Mouse (Mus musculus) neural tube, embryonic 12.5 days (tissue): ENCODE data around the gene Hist1h2bb. TPM values are rescaled to one million over a fixed set of nuclear protein-coding genes. Genes with fewer than 3 reads are reported as not detected.
A peak's percentile ranks its signal among the peaks of the same experiment; 100 is the strongest.

Source experiments
- ATAC-seq: fragments of 200-750 bp; cut with Nextera tagmentation; 2 replicates; pipeline ENCODE4 v1.8.0; 2017; ENCODE audit warnings: low read depth, mild to moderate bottlenecking, moderate TSS enrichment, moderate library complexity; ENCODE audit not compliant: low FRiP score
- H3K27ac ChIP-seq: fragments of 300-500 bp; sonication (generic); 2 replicates; pipeline ENCODE4 v1.5.1; 2016
- H3K27me3 ChIP-seq: fragments of 300-500 bp; sonication (generic); replicated peaks from 2 replicates; pipeline ENCODE4 v1.6.1; 2016; ENCODE audit warnings: mild to moderate bottlenecking
- H3K36me3 ChIP-seq: fragments of 300-500 bp; sonication (generic); 2 replicates; pipeline ENCODE4 v1.6.1; 2016; ENCODE audit warnings: mild to moderate bottlenecking
- H3K4me1 ChIP-seq: fragments of 300-500 bp; sonication (generic); 2 replicates; pipeline ENCODE4 v1.6.1; 2016
- H3K4me2 ChIP-seq: fragments of 300-500 bp; sonication (generic); replicated peaks from 2 replicates; pipeline ENCODE4 v1.6.1; 2016; ENCODE audit warnings: mild to moderate bottlenecking
- H3K4me3 ChIP-seq: fragments of 300-500 bp; sonication (generic); 2 replicates; pipeline ENCODE4 v1.5.1; 2016
- H3K9ac ChIP-seq: fragments of 300-500 bp; sonication (generic); 2 replicates; pipeline ENCODE4 v1.6.1; 2016; ENCODE audit warnings: mild to moderate bottlenecking
- H3K9me3 ChIP-seq: fragments of 300-500 bp; sonication (generic); 2 replicates; pipeline ENCODE4 v1.6.1; 2016; ENCODE audit warnings: mild to moderate bottlenecking
- WGBS: fragments of 180-500 bp; shearing (Covaris S2); methylation state at CpG from one replicate; pipeline ENCODE4 v1.1.7; 2016; 5-methylcytosine and 5-hydroxymethylcytosine counted together
- polyA plus RNA-seq: library from polyadenylated mRNA; unstranded; fragments of >200 nt; fragmentation: Nextera tagmentation; extraction: Ambion mirVana; gene quantifications from 2 replicates; pipeline ENCODE4 v1.2.1, GENCODE M21; 2016

Hist1h2bb gene
- polyA plus RNA-seq, 1 experiment from 2014 or later = 1.3 TPM

- 30% methylated on average over 8 of the region's 8 CpGs for WGBS
- Histone ChIP-seq H3K4me3 (no peak overlapping the region), H3K4me1 (no peaks in the 10 kb centered on the region), H3K27me3 (no peaks in the 10 kb centered on the region), H3K27ac (no peak overlapping the region), H3K4me2 (no peak overlapping the region), H3K9me3 (no peaks in the 10 kb centered on the region), H3K9ac (no peak overlapping the region), H3K36me3 (no peaks in the 10 kb centered on the region)
- no peak for ATAC-seq
Observed at GRCm38 (mm10) chr13:23730479-23730878, 16.1 kb upstream of the Hist1h2bb start.

GRCm38 (mm10) chr13:23732156-23732804, 14.3 kb upstream of the Hist1h2bb start:
- WGBS = 26% methylated on average over 8 of the region's 8 CpGs
- no peak for ATAC-seq

DNA sequence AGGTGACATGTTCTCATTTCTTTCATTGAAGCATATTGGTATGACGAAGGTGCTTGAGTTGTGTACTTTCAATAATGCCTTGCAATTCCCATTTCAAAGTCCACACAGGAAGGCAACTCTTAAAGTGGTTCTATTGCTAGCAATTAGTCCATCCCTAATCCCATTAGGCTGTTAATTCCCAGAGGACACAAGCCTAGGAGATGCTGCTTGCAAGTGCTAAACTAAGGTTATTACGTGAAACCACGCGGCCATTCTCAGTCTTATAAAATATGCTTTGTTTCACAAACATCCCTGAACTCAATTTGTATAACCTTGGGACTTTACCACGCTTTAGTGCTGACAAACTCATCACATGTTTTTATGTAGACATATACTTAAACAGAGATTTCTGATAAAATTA, 9.4 kb upstream of the Hist1h2bb start:
- peaks cover 10% of the 10 kb centered on the region for H3K4me1 ChIP-seq
- no peak overlapping the region for H3K27ac ChIP-seq
- no peaks in the 10 kb centered on the region for H3K9me3 ChIP-seq
- no peak overlapping the region for H3K9ac ChIP-seq
- ATAC-seq = no peak
- no peak overlapping the region for H3K4me3 ChIP-seq
- H3K36me3 ChIP-seq = no peaks in the 10 kb centered on the region
- 69% methylated on average over 5 of the region's 5 CpGs for WGBS
- no peak overlapping the region for H3K4me2 ChIP-seq
- H3K27me3 ChIP-seq = no peaks in the 10 kb centered on the region

More at GRCm38 (mm10) chr13:23732156-23732804, 14.3 kb upstream of the Hist1h2bb start:
- Histone ChIP-seq H3K27ac (no peak overlapping the region), H3K4me3 (no peak overlapping the region), H3K27me3 (no peaks in the 10 kb centered on the region), H3K9me3 (no peaks in the 10 kb centered on the region), H3K9ac (no peak overlapping the region), H3K36me3 (no peaks in the 10 kb centered on the region), H3K4me2 (no peak overlapping the region), H3K4me1 (no peaks in the 10 kb centered on the region)

- 23% methylated on average over 4 of the region's 4 CpGs for WGBS
- H3K27ac ChIP-seq = no peak overlapping the region; the same call in 1 of the 2 replicates
- 0 out of 2 replicates have a peak, but pooled peaks have one; percentile 30 for ATAC-seq
Observed at GRCm38 (mm10) chr13:23738041-23738440, 8.5 kb upstream of the Hist1h2bb start.

DNA sequence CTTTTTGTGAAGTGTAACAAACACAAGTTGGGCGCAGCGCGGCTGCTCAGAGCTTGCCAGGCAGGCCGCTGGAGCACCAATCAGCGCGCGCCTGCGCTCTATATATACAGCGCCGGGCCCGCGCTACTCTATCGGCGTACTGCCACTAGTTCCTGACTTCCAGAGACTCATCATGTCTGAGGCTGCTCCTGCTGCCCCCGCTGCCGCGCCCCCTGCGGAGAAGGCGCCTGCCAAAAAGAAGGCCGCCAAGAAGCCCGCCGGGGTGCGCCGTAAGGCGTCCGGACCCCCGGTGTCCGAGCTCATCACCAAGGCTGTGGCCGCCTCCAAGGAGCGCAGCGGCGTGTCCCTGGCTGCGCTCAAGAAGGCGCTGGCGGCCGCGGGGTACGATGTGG, 7.9 kb upstream of the Hist1h2bb start, which contains the start of gene Hist1h1c:
Gene Hist1h1c (plus strand): TSS at position 132 of the 392 bp plus-strand sequence.
- no peaks in the 10 kb centered on the region for H3K36me3 ChIP-seq
- peak within 1 kb of the TSS; percentile 90 for H3K27ac ChIP-seq
- H3K9ac ChIP-seq = peak within 1 kb of the TSS; percentile 73
- peaks cover 10% of the 10 kb centered on the region for H3K4me1 ChIP-seq
- peak; percentile 95 for ATAC-seq
- peak within 1 kb of the TSS; percentile 48 for H3K4me3 ChIP-seq
- H3K9me3 ChIP-seq = no peaks in the 10 kb centered on the region
- no peaks in the 10 kb centered on the region for H3K27me3 ChIP-seq
- peak within 1 kb of the TSS; percentile 97 for H3K4me2 ChIP-seq
- WGBS = under 1% methylated on average over 36 of the region's 38 CpGs

More at GRCm38 (mm10) chr13:23738041-23738440, 8.5 kb upstream of the Hist1h2bb start:
- Histone ChIP-seq H3K36me3 (no peaks in the 10 kb centered on the region), H3K27me3 (no peaks in the 10 kb centered on the region), H3K4me2 (peak overlapping the region; percentile 97), H3K9ac (0 out of 2 replicates have a peak overlapping the region, but pooled peaks have one; percentile 73), H3K4me1 (peaks cover 10% of the 10 kb centered on the region), H3K4me3 (no peak overlapping the region), H3K9me3 (no peaks in the 10 kb centered on the region)

DNA sequence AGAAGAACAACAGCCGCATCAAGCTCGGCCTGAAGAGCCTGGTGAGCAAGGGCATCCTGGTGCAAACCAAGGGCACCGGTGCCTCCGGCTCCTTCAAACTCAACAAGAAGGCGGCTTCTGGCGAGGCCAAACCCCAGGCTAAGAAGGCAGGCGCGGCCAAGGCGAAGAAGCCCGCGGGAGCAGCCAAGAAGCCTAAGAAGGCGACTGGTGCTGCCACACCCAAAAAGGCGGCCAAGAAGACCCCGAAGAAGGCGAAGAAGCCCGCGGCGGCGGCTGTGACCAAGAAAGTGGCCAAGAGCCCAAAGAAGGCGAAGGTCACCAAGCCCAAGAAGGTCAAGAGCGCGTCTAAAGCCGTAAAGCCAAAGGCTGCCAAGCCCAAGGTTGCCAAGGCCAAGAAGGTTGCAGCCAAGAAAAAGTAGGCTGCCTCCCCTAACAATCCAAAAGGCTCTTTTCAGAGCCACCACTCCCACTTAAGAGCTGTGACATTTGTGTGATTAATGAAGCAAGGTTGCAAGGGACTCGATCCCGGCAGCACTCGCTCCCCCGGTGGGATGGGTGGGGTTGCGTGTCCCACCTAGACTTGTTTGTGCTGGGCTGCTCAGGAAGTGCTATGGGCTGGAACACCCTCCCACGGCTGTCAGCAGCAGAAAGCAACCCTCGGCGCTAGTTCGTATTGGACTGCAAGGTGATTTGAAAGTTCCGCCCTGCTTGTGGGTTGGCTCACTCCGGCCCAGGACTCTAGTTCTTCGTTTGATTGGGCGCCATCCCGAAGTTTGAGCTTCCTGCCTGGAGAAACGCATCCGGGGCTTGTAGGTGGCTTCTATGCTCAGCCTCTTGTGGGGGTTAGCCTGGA, 7.2 kb upstream of the Hist1h2bb start:
- H3K4me1 ChIP-seq = peaks cover 10% of the 10 kb centered on the region
- H3K4me2 ChIP-seq = peak overlapping the region; percentile 97
- ATAC-seq = peak; percentile 91
- WGBS = under 1% methylated on average over 39 of the region's 39 CpGs
- H3K36me3 ChIP-seq = no peaks in the 10 kb centered on the region
- H3K9ac ChIP-seq = peak overlapping the region; percentile 73
- no peaks in the 10 kb centered on the region for H3K9me3 ChIP-seq
- no peaks in the 10 kb centered on the region for H3K27me3 ChIP-seq
- peak overlapping the region; percentile 90 for H3K27ac ChIP-seq
- peak overlapping the region; percentile 48 for H3K4me3 ChIP-seq

- no peaks in the 10 kb centered on the region for H3K27me3 ChIP-seq
- peaks cover 10% of the 10 kb centered on the region for H3K4me1 ChIP-seq
- H3K9me3 ChIP-seq = no peaks in the 10 kb centered on the region
- 2% methylated on average over 14 of the region's 14 CpGs for WGBS
- peak overlapping the region; percentile 73 for H3K9ac ChIP-seq
- H3K27ac ChIP-seq = peak overlapping the region; percentile 90
- no peak for ATAC-seq
- H3K36me3 ChIP-seq = no peaks in the 10 kb centered on the region
- H3K4me3 ChIP-seq = peak overlapping the region; percentile 48
- H3K4me2 ChIP-seq = peak overlapping the region; percentile 97
Observed at GRCm38 (mm10) chr13:23739922-23740252, 6.6 kb upstream of the Hist1h2bb start.

DNA sequence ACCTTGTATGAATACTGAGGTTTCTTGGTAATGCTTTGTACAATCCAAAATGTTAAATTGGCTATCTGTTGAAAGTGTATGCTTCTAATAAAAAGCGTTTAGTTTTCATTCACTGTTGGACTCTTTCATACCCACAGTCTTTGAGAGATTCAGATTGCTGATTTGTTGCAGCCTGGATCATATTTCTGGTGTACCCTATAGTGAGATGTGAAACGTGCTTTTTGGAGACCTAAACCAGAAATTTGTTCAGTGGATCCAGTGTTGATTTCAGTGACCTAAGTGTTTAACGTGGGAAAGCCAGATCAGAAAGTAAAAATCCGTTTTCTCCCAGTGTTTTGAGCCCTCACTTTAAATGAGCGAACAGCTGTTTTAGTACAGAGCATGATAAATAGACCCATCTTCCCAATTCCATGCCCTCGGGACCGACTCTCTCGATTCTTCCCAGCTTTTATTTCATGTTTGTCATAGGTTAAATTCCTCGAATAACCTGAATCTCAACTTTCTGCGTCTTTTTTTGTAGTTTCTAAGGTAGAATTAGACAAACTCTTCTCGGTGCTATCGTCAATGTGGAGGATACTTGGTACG, 6.2 kb upstream of the Hist1h2bb start:
- Histone ChIP-seq H3K9ac (peak overlapping the region; percentile 73), H3K4me3 (peak overlapping the region; percentile 48), H3K36me3 (no peaks in the 10 kb centered on the region), H3K9me3 (no peaks in the 10 kb centered on the region), H3K4me1 (peaks cover 10% of the 10 kb centered on the region), H3K4me2 (peak overlapping the region; percentile 97), H3K27me3 (no peaks in the 10 kb centered on the region), H3K27ac (peak overlapping the region; percentile 90)
- no peak for ATAC-seq
- 33% methylated on average over 13 of the region's 13 CpGs for WGBS

- no peak overlapping the region for H3K4me3 ChIP-seq
- H3K27ac ChIP-seq = no peak overlapping the region
- no peak for ATAC-seq
- WGBS = 66% methylated on average over 5 of the region's 5 CpGs
- H3K9me3 ChIP-seq = no peaks in the 10 kb centered on the region
- peaks cover 10% of the 10 kb centered on the region for H3K4me1 ChIP-seq
- peak overlapping the region; percentile 97 for H3K4me2 ChIP-seq
- H3K36me3 ChIP-seq = no peaks in the 10 kb centered on the region
- no peak overlapping the region for H3K9ac ChIP-seq
- H3K27me3 ChIP-seq = no peaks in the 10 kb centered on the region
Observed at GRCm38 (mm10) chr13:23740910-23741309, 5.6 kb upstream of the Hist1h2bb start.

DNA sequence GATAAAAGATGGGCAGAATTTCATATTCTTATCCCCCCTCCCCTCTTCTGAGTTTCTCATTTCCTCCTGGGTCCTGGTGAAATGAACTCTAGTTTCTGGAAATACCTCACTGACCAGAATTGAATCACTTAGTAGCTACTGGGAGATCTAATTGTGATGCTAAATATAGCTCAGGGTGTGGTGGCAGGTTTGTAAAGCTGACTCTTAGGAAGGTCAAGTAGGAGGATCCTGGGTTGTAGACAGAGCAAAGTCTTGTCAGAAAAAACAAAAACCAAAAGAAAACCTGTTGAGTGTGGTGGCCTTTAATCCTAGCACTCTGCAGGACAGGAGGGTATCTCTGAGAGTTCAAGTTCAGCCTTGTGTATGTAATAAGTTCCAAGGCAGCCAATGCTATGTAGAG, 4.5 kb upstream of the Hist1h2bb start:
- Histone ChIP-seq H3K4me2 (no peak overlapping the region), H3K4me3 (no peak overlapping the region), H3K27ac (no peak overlapping the region), H3K4me1 (peaks cover 10% of the 10 kb centered on the region), H3K9me3 (no peaks in the 10 kb centered on the region), H3K9ac (no peak overlapping the region), H3K36me3 (no peaks in the 10 kb centered on the region), H3K27me3 (no peaks in the 10 kb centered on the region)
- no peak for ATAC-seq

DNA sequence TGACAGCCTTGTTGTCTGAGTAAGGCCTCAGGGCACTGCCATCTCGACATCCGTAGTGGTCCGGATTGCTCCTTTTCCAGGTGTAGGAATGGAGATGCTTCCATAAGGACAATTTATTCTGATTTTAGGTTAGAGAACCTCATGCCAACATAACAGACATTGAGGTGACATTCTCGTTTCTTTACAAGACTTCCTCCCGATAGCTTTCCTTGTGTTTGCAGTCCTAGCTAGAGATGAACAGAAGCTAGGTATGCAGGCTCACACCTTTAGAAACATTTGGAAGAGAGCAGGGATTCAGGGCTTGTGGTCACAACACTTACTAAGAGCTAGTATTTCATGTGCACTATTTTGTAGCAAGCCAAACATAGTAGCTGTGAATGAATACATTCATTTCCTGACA, 3.3 kb upstream of the Hist1h2bb start:
- no peak overlapping the region for H3K4me2 ChIP-seq
- ATAC-seq = no peak
- no peaks in the 10 kb centered on the region for H3K9me3 ChIP-seq
- no peak overlapping the region for H3K9ac ChIP-seq
- no peaks in the 10 kb centered on the region for H3K27me3 ChIP-seq
- H3K4me1 ChIP-seq = peaks cover 14% of the 10 kb centered on the region
- H3K36me3 ChIP-seq = no peaks in the 10 kb centered on the region
- H3K4me3 ChIP-seq = no peak overlapping the region
- H3K27ac ChIP-seq = no peak overlapping the region
- 85% methylated on average over 5 of the region's 5 CpGs for WGBS

DNA sequence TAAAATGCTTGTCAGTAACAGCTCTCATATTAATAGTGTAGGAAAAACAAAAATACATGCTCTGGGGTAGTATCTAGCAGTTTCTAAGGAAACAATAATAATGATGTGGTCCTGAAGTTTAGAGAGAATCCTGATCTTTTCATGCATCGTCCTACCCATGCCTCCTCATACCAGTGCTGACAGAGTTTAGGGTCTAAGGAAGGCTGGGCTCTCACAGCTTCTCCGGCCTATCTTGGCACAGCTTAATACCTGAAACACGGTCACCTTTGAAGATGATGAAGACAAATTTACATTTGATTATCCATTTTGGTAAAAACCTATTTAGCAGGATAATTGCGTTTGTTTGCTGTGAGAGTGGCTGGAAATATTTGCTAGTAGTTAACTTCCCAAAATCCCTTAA, 2.6 kb upstream of the Hist1h2bb start:
- ATAC-seq = no peak
- H3K9me3 ChIP-seq = no peaks in the 10 kb centered on the region
- 0 out of 2 replicates have a peak overlapping the region, but pooled peaks have one; percentile 18 for H3K4me3 ChIP-seq
- H3K27ac ChIP-seq = no peak overlapping the region
- no peaks in the 10 kb centered on the region for H3K36me3 ChIP-seq
- H3K4me2 ChIP-seq = peak overlapping the region; percentile 60
- no peaks in the 10 kb centered on the region for H3K27me3 ChIP-seq
- H3K9ac ChIP-seq = no peak overlapping the region
- peaks cover 14% of the 10 kb centered on the region for H3K4me1 ChIP-seq
- 56% methylated on average over 4 of the region's 4 CpGs for WGBS
